8 mouse cellular contexts compared by ENCODE assay signal in the genomic region with DNA sequence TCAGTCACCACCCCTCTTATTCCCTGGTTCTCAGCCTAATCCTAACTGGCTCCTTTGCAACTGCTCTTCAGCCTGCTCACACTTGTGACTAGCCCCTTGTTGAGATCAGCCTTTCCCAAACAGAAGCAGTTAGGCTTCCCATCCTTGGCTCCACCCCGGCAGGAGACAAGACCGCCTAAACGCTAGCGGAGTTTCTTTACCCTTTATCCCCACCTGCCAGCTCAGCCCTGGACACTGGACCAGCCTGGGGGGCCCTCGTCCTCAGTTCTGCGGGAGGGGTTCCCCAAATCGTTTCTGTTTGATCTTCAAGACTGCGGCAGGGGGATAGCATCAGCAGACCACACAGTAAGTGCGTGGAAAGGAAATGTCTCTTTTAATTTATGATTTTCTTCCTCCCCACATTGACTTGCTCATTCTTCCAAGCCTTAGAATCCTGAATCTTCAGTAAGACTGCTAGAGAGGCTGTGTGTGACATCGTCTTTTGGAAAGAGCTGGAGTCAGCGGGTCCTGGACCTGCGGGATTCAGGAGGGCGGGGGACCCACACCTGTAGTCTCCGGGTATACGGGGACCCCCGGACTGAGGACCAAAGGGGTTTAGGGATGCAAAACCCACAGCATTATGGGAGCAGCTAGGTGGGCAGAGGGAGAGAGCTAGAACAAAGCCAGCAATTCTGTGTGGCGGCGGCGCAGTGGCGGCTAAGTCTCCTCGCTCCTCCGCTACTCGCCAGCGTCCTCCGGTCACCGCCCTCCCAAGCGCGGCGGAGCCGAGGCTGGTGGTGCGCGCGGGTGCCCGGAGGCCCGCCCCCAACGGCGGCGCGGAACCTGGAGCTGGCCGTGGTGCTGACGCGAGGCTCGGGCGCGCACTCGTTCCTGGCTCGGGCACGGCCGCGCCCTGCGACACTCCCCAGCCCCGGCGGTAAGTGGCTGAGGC. TPM values are rescaled to one million over a fixed set of nuclear protein-coding genes. Genes with fewer than 3 reads are reported as not detected.
DNase-seq lines count a peak whose midpoint lies in the region; ATAC-seq and TF ChIP-seq lines count a peak whose summit lies in the region.

Gene Amer3, plus strand, starts transcription at position 807 of the 931 bp plus-strand sequence.

- peak within 1 kb of the TSS; percentile 84 for H3K4me2 ChIP-seq in heart, embryonic 11.5 days
- H3K4me2 ChIP-seq in kidney, embryonic 15.5 days, result peak within 1 kb of the TSS; percentile 81
- peak within 1 kb of the TSS; percentile 60 for H3K4me2 ChIP-seq in limb, embryonic 14.5 days (replicated peaks; ENCODE audit: low read depth, low read length, severe bottlenecking)
- peak within 1 kb of the TSS; percentile 92 for H3K4me2 ChIP-seq in midbrain, embryonic 15.5 days

- DNase-seq in CD4-positive, CD25-positive, alpha-beta regulatory T cell, adult 2 months (ENCODE audit: low read depth, low spot score), result peak; percentile 55
- DNase-seq in limb, embryonic 14.5 days (ENCODE audit: low spot score), result peak; percentile 66
- DNase-seq in spleen, postnatal 4 days (ENCODE audit: low spot score in 2 of 2), result peak; percentile 52 to 83

- H3K9me3 ChIP-seq in heart, embryonic 11.5 days (replicated peaks; ENCODE audit: control insufficient read depth, low read length), result no peaks in the 10 kb centered on the region
- H3K9me3 ChIP-seq in kidney, embryonic 15.5 days (replicated peaks), result no peaks in the 10 kb centered on the region
- no peaks in the 10 kb centered on the region for H3K9me3 ChIP-seq in limb, embryonic 14.5 days (ENCODE audit: control insufficient read depth, low read length)
- H3K9me3 ChIP-seq in midbrain, embryonic 15.5 days, result no peaks in the 10 kb centered on the region

- no peaks in the 10 kb centered on the region for H3K36me3 ChIP-seq in heart, embryonic 11.5 days (ENCODE audit: control insufficient read depth, insufficient read depth, low read length)
- H3K36me3 ChIP-seq in kidney, embryonic 15.5 days, result no peaks in the 10 kb centered on the region
- no peaks in the 10 kb centered on the region for H3K36me3 ChIP-seq in limb, embryonic 14.5 days (ENCODE audit: control insufficient read depth, insufficient read depth, low read length)
- no peaks in the 10 kb centered on the region for H3K36me3 ChIP-seq in midbrain, embryonic 15.5 days (replicated peaks)

- peaks cover 9% of the 10 kb centered on the region for H3K4me1 ChIP-seq in heart, embryonic 11.5 days (ENCODE audit: control insufficient read depth, insufficient read depth, low read length)
- H3K4me1 ChIP-seq in kidney, embryonic 15.5 days, result peaks cover 14% of the 10 kb centered on the region
- peaks cover 4% of the 10 kb centered on the region; the same call in 1 of the 2 replicates for H3K4me1 ChIP-seq in limb, embryonic 14.5 days (ENCODE audit: control insufficient read depth, insufficient read depth, low read length)
- H3K4me1 ChIP-seq in midbrain, embryonic 15.5 days, result peaks cover 38% of the 10 kb centered on the region

- H3K9ac ChIP-seq in heart, embryonic 11.5 days (ENCODE audit: low read depth, low read length), result 0 out of 2 replicates have a peak within 1 kb of the TSS, but pooled peaks have one; percentile 39
- H3K9ac ChIP-seq in kidney, embryonic 15.5 days, result no peak within 1 kb of the TSS
- H3K9ac ChIP-seq in limb, embryonic 14.5 days (ENCODE audit: low read depth, low read length, severe bottlenecking), result no peak within 1 kb of the TSS
- peak within 1 kb of the TSS; percentile 84 for H3K9ac ChIP-seq in midbrain, embryonic 15.5 days

- H3K4me3 ChIP-seq in heart, embryonic 11.5 days (ENCODE audit: low read depth, low read length), result peak within 1 kb of the TSS; percentile 48
- peak within 1 kb of the TSS; percentile 43 for H3K4me3 ChIP-seq in kidney, embryonic 15.5 days (replicated peaks)
- H3K4me3 ChIP-seq in limb, embryonic 14.5 days (replicated peaks; ENCODE audit: low read length), result peak within 1 kb of the TSS; percentile 34
- peak within 1 kb of the TSS; percentile 64 for H3K4me3 ChIP-seq in midbrain, embryonic 15.5 days

- no peak within 1 kb of the TSS for H3K27ac ChIP-seq in heart, embryonic 11.5 days (ENCODE audit: low read depth, low read length)
- no peak within 1 kb of the TSS for H3K27ac ChIP-seq in kidney, embryonic 15.5 days
- H3K27ac ChIP-seq in limb, embryonic 14.5 days (replicated peaks; ENCODE audit: low read depth, low read length), result no peak within 1 kb of the TSS
- H3K27ac ChIP-seq in midbrain, embryonic 15.5 days, result peak within 1 kb of the TSS; percentile 90

- ATAC-seq in CD4-positive, CD25-positive, alpha-beta regulatory T cell, adult 4 months, result no peak
- peak; percentile 95 for ATAC-seq in common myeloid progenitor, adult 5-6 weeks (replicated peaks; ENCODE audit: low read depth, poor library complexity, severe bottlenecking)
- ATAC-seq in heart, embryonic 11.5 days (replicated peaks; ENCODE audit: insufficient number of reproducible peaks, low FRiP score, low TSS enrichment), result peak; percentile 59; the same call in 1 of the 2 replicates
- peak; percentile 89 for ATAC-seq in kidney, embryonic 15.5 days (replicated peaks; ENCODE audit: low FRiP score)
- ATAC-seq in limb, embryonic 14.5 days (ENCODE audit: low FRiP score, low read depth), result peak; percentile 80
- ATAC-seq in midbrain, embryonic 15.5 days (replicated peaks), result peak; percentile 95

- peaks cover 22% of the 10 kb centered on the region for H3K27me3 ChIP-seq in heart, embryonic 11.5 days (ENCODE audit: control insufficient read depth, insufficient read depth, low read length)
- peaks cover 40% of the 10 kb centered on the region for H3K27me3 ChIP-seq in kidney, embryonic 15.5 days
- H3K27me3 ChIP-seq in limb, embryonic 14.5 days (ENCODE audit: control insufficient read depth, insufficient read depth, low read length), result peaks cover 21% of the 10 kb centered on the region
- H3K27me3 ChIP-seq in midbrain, embryonic 15.5 days (replicated peaks), result peaks cover 6% of the 10 kb centered on the region; the same call in 1 of the 2 replicates

- WGBS in heart, embryonic 11.5 days (ENCODE audit: insufficient replicate concordance), result under 1% methylated on average over 47 of the region's 53 CpGs
- 1% methylated on average over 53 of the region's 53 CpGs for whole genome bisulfite sequencing in kidney, embryonic 15.5 days
- whole genome bisulfite sequencing in limb, embryonic 14.5 days, result under 1% methylated on average over 43 of the region's 53 CpGs
- under 1% methylated on average over 53 of the region's 53 CpGs for WGBS in midbrain, embryonic 15.5 days

- no peak for TF ChIP-seq POLR2A in limb, embryonic 14.5 days (IDR thresholded peaks at IDR 0.05; ENCODE audit: borderline replicate concordance, extremely low read depth, insufficient read depth, insufficient read length)

RNA-seq across cellular contexts. Expression of gene Amer3, which starts in this region (rescaled TPM):
- not detected for polyA plus RNA-seq in CD4-positive, CD25-positive, alpha-beta regulatory T cell, adult 4 months (2017; shearing (Covaris generic))
- total RNA-seq in common myeloid progenitor, adult 5-6 weeks (2017), result not detected in 2 replicates
- polyA plus RNA-seq in heart, embryonic 11.5 days (2014; fragmentation: Nextera tagmentation; extraction: Ambion mirVana), result 0.06 TPM in 1 of 2 replicates, not detected in the other
- polyA plus RNA-seq in kidney, embryonic 15.5 days (2015; fragmentation: Nextera tagmentation; extraction: Ambion mirVana), result 0.17 and 0.26 TPM in 2 replicates
- polyA plus RNA-seq in limb, embryonic 14.5 days (2012; rRNA removed), result 0.06 TPM in 1 of 2 replicates, not detected in the other
- polyA plus RNA-seq in limb, embryonic 14.5 days (2014; fragmentation: Nextera tagmentation; extraction: Ambion mirVana), result not detected in 2 replicates
- 35.3 and 38.8 TPM in 2 replicates for polyA plus RNA-seq in midbrain, embryonic 15.5 days (2015; fragmentation: Nextera tagmentation; extraction: Ambion mirVana)

Comparison
In these comparisons a context has a peak if more than half of its experiments do, and no peak if none do; other contexts are left out.
1. RNA of gene Amer3 (polyA plus RNA-seq): 35.3 to 38.8 TPM in midbrain, embryonic 15.5 days; 0.17 to 0.26 TPM in kidney, embryonic 15.5 days, 0.06 TPM in limb, embryonic 14.5 days, not detected in CD4-positive, CD25-positive, alpha-beta regulatory T cell, adult 4 months and 0.06 TPM in heart, embryonic 11.5 days; every median in the first group is over 10 times any median in the second.
2. Peak in ATAC-seq in common myeloid progenitor, adult 5-6 weeks; RNA of the gene not detected or under 1 TPM.
3. Peak in ATAC-seq, H3K4me3 ChIP-seq, H3K9ac ChIP-seq and H3K4me2 ChIP-seq in heart, embryonic 11.5 days; RNA of the gene not detected or under 1 TPM.
4. Peak in ATAC-seq, H3K4me3 ChIP-seq and H3K4me2 ChIP-seq in kidney, embryonic 15.5 days; RNA of the gene not detected or under 1 TPM.
5. Peak in DNase-seq, ATAC-seq, H3K4me3 ChIP-seq and H3K4me2 ChIP-seq in limb, embryonic 14.5 days; RNA of the gene not detected or under 1 TPM.
6. Peak in every context shown above with its lines, with median percentiles within 50 percentile points of each other: DNase-seq, H3K4me2 ChIP-seq and H3K4me3 ChIP-seq.